Mouse (Mus musculus) lung, embryonic 16.5 days (tissue): ENCODE data around the gene Dnah14. TPM values are rescaled to one million over a fixed set of nuclear protein-coding genes. Genes with fewer than 3 reads are reported as not detected.
"Not testable (repeated sequence)": the region's sequence is repeated elsewhere in the genome, so short reads cannot be mapped to it uniquely, and the experiment has no call there.

Experiments
- ATAC-seq: fragments of 200-750 bp; cut with Nextera tagmentation; 2 replicates; pipeline ENCODE4 v1.8.0; 2017; ENCODE audit warnings: low read depth, mild to moderate bottlenecking, moderate library complexity
- H3K27ac ChIP-seq: fragments of 300-500 bp; sonication (generic); 2 replicates; pipeline ENCODE4 v1.5.1; 2014; ENCODE audit warnings: mild to moderate bottlenecking, control low read depth, low read length
- H3K27me3 ChIP-seq: fragments of 300-500 bp; sonication (generic); 2 replicates; pipeline ENCODE4 v1.6.1; 2014; ENCODE audit warnings: low read depth, low read length, mixed read lengths; ENCODE audit not compliant: control insufficient read depth, insufficient read depth
- H3K36me3 ChIP-seq: fragments of 300-500 bp; sonication (generic); 2 replicates; pipeline ENCODE4 v1.6.1; 2014; ENCODE audit warnings: low read length; ENCODE audit not compliant: control insufficient read depth, insufficient read depth
- H3K4me1 ChIP-seq: fragments of 300-500 bp; sonication (generic); replicated peaks from 2 replicates; pipeline ENCODE4 v1.6.1; 2014; ENCODE audit warnings: low read length, mixed read lengths; ENCODE audit not compliant: control insufficient read depth, insufficient read depth
- H3K4me2 ChIP-seq: fragments of 300-500 bp; sonication (generic); 2 replicates; pipeline ENCODE4 v1.6.1; 2014; ENCODE audit warnings: low read depth, low read length, control low read depth
- H3K4me3 ChIP-seq: fragments of 300-500 bp; sonication (generic); 2 replicates; pipeline ENCODE4 v1.5.1; 2014; ENCODE audit warnings: mild to moderate bottlenecking, low read length, control low read depth
- H3K9ac ChIP-seq: fragments of 300-500 bp; sonication (generic); 2 replicates; pipeline ENCODE4 v1.6.1; 2014; ENCODE audit warnings: low read length, control low read depth
- H3K9me3 ChIP-seq: fragments of 300-500 bp; sonication (generic); 2 replicates; pipeline ENCODE4 v1.6.1; 2016; ENCODE audit warnings: low read length; ENCODE audit not compliant: control insufficient read depth
- WGBS: fragments of 180-500 bp; shearing (Covaris S2); extraction: QIAGEN DNeasy Blood & Tissue Kit; methylation state at CpG from one replicate; pipeline ENCODE4 v1.1.7; 2014; 5-methylcytosine and 5-hydroxymethylcytosine counted together
- polyA plus RNA-seq: library from polyadenylated mRNA; unstranded; fragments of >200 nt; fragmentation: Nextera tagmentation; extraction: Ambion mirVana; gene quantifications from 2 replicates; pipeline ENCODE4 v1.2.1, GENCODE M21; 2015

Dnah14 gene
- polyA plus RNA-seq, 1 experiment from 2014 or later: 1.7 TPM

DNA sequence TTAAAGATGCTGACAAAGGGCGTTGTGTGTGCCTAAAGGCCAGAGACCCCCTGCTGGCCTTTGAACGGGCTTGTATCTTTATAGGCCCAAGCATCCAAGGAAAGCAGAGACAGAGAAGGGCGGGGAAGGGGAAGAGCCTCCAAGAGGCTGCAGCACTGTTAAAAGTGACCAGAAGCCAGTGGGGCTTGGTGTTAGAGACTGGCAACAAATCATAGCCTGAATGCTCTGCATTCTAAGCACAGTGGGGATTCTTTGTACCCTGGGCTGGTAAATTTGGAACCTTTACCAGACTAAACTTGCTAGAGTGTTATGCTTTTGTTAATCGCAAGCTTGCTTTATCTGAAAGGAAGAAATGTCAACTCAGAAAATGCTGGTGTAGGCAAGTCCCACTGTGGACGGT is 163.9 kb downstream of the Dnah14 start:
- Histone ChIP-seq H3K27me3 (no peaks in the 10 kb centered on the region), H3K27ac (no peak overlapping the region), H3K4me2 (no peak overlapping the region), H3K4me3 (no peak overlapping the region), H3K36me3 (no peaks in the 10 kb centered on the region), H3K9me3 (no peaks in the 10 kb centered on the region), H3K9ac (no peak overlapping the region), H3K4me1 (no peaks in the 10 kb centered on the region)
- 73% methylated on average over 5 of the region's 5 CpGs for WGBS
- ATAC-seq: no peak

DNA sequence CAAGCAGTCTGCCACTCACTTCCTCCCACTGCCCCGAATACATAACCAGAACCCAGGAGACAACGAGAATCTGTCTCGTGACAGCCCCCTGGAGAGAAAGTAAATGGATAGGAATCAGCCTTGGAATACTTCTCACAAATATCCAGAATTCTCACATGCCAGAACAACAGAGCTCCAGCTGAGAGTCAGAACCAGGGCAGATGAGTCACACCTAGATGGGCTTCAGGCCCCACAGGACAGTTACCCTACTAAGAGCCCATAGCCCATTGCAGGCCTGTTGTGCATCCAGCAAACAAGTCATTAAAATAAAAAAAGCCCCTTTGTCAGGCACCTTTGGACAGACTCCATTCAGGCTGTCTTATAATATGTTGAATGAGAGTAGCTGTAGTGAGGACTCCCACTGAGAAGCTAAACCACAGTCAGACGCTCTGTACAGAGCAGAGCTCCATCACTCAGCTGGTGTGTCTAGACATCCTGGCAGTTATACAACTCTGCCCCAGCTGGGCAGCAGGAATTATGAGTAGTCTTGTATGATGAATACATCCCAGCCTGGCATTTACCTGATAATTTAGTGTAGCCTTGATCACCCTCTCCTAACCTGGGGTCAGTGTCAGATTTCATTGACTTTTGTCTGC is 166.0 kb downstream of the Dnah14 start:
- Histone ChIP-seq H3K27ac (no peak overlapping the region), H3K36me3 (no peaks in the 10 kb centered on the region), H3K4me1 (no peaks in the 10 kb centered on the region), H3K4me3 (no peak overlapping the region), H3K4me2 (no peak overlapping the region), H3K27me3 (no peaks in the 10 kb centered on the region), H3K9ac (no peak overlapping the region), H3K9me3 (no peaks in the 10 kb centered on the region)
- ATAC-seq: no peak
- WGBS: 62% methylated on average over 4 of the region's 4 CpGs

DNA sequence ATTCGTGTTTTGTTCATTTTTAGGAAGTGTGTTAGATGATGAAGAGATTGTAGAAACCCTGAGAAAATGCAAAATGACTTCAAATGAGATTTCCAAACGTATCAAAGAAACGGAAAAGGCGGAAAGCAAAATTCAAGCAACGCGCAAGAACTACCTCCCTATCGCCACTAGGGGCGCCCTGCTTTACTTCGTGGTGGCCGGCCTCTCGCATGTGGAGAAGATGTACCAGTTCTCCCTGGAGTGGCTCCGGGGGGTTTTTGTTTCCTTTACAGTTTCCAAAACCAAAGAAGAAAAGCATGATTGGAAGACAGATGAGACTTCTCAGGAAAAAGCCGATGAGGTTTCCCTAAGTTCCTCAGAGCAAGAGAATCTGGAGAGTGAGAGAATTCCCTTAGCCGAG is 193.0 kb downstream of the Dnah14 start:
- Histone ChIP-seq H3K36me3 (no peaks in the 10 kb centered on the region), H3K4me1 (no peaks in the 10 kb centered on the region), H3K9me3 (no peaks in the 10 kb centered on the region), H3K4me2 (no peak overlapping the region), H3K27me3 (no peaks in the 10 kb centered on the region), H3K9ac (no peak overlapping the region), H3K4me3 (no peak overlapping the region), H3K27ac (no peak overlapping the region)
- no peak for ATAC-seq
- WGBS: 55% methylated on average over 14 of the region's 14 CpGs

DNA sequence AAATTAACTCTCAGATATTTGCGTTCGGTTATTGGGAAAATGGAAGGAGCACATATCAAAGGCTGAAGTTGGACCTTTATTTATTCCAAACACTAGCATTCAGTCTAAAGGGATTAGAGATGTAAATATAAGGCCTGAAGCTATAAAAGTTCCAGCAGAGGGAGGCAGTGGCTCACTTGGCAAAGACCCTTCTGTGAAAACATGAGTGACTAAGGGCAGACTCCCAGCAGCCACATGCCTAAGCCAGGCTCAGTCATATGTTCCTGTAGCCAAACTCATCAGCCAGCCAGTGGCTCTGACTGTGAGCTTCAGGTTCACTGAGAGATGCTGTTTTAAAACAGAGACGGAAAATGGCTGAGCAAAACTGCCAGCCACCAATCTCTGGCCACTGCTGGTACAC is 195.5 kb downstream of the Dnah14 start:
- H3K4me2 ChIP-seq: no peak overlapping the region
- no peak overlapping the region for H3K27ac ChIP-seq
- WGBS: 93% methylated on average over 3 of the region's 3 CpGs
- H3K4me1 ChIP-seq: no peaks in the 10 kb centered on the region
- no peak overlapping the region for H3K4me3 ChIP-seq
- no peaks in the 10 kb centered on the region for H3K36me3 ChIP-seq
- no peak for ATAC-seq
- no peaks in the 10 kb centered on the region for H3K9me3 ChIP-seq
- no peak overlapping the region for H3K9ac ChIP-seq
- no peaks in the 10 kb centered on the region for H3K27me3 ChIP-seq

DNA sequence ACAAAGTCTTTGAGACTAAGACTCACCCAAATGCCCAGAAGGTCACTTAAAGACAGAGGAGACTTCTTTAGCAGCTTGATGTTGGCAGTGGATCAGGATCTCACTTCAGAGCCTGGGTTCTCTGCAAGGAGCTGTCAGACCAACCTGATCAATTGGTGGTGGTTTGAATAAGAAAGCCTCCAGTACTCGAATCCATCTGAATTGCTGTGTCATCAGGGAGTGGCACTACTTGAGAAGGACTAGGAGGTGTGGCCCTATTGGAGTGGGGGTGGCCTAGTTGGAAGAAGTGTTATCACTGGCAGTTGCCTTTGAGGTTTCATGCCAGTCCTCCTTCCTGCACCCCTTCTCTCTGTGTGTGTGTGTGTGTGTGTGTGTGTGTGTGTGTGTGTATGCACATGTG is 200.2 kb downstream of the Dnah14 start:
- H3K27me3 ChIP-seq: no peaks in the 10 kb centered on the region
- no peaks in the 10 kb centered on the region for H3K36me3 ChIP-seq
- ATAC-seq: no peak
- H3K27ac ChIP-seq: no peak overlapping the region
- WGBS: 58% methylated on average over 1 of the region's 1 CpGs
- no peaks in the 10 kb centered on the region for H3K9me3 ChIP-seq
- no peak overlapping the region for H3K4me3 ChIP-seq
- H3K4me2 ChIP-seq: no peak overlapping the region
- no peaks in the 10 kb centered on the region for H3K4me1 ChIP-seq
- no peak overlapping the region for H3K9ac ChIP-seq

DNA sequence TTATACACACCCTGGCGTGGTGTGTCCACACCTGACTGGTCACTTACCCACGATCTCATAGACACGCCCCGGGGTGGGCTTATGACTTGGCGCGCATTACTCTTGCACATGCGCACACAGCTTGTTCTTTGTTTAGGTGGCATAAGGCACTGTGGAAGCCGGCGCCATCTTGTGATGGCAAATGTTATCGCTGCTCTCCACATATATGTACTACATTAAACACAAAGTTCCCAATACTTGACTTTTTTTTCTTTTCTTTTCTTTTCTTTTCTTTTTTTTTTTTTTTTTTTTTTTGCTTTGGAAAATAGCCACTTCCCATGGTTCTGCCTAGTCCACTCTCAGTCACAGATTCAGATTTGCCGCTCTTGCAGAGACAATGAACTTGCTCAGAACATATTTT is 206.2 kb downstream of the Dnah14 start:
- WGBS: 92% methylated on average over 11 of the region's 11 CpGs
- not testable (repeated sequence) for H3K4me3 ChIP-seq, H3K36me3 ChIP-seq, H3K27ac ChIP-seq, H3K4me1 ChIP-seq, ATAC-seq, H3K9me3 ChIP-seq, H3K27me3 ChIP-seq, H3K9ac ChIP-seq, H3K4me2 ChIP-seq

DNA sequence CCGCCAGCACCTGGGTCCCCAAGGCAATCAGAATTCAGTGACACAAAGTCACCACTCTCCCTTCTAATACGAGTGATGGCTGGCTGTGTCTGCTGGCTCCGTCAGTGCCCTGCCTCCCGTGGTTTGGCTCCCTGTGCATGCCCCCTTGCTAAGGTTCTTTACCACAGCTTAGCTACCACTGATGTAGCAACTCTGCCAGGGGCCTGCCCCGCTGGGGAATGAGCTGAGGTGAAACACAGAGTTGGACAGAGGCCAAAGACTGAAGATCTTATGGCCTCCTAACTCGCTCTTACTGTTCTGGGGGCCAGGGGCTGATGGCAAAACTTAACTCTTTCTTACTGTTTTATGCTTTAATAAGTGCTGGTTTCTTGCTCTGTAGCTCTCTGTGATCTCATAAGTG is 213.6 kb downstream of the Dnah14 start:
- peaks cover 12% of the 10 kb centered on the region for H3K4me1 ChIP-seq
- no peaks in the 10 kb centered on the region for H3K36me3 ChIP-seq
- H3K27me3 ChIP-seq: no peaks in the 10 kb centered on the region
- H3K9me3 ChIP-seq: 0 out of 2 replicates have a peak, but pooled peaks cover 3% of the 10 kb centered on the region
- ATAC-seq: no peak
- H3K4me2 ChIP-seq: no peak overlapping the region
- 22% methylated on average over 6 of the region's 6 CpGs for WGBS
- H3K27ac ChIP-seq: 0 out of 2 replicates have a peak overlapping the region, but pooled peaks have one; percentile 12
- no peak overlapping the region for H3K9ac ChIP-seq
- no peak overlapping the region for H3K4me3 ChIP-seq

DNA sequence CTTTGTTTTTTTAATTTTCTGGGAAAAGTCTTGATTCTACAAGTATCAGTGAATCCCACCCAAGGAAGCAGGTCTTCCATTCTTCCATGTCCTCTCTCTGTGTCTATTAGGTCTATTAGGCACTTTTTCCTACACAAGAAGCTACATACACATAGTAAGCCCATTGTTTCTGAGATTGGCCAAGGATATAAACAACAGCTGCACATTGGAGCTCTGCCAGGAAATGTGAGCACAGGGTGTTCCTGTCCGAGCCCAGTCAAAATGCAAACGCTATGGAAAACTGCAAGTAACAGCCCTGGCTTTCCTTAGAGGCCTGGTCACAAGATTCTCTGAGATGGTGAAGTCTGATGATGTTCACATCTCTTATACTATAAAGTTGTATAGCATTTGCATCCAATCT is 217.2 kb downstream of the Dnah14 start:
- no peak overlapping the region for H3K4me3 ChIP-seq
- WGBS: 13% methylated on average over 2 of the region's 2 CpGs
- no peaks in the 10 kb centered on the region for H3K9me3 ChIP-seq
- H3K27me3 ChIP-seq: no peaks in the 10 kb centered on the region
- peak; percentile 96 for ATAC-seq
- H3K36me3 ChIP-seq: no peaks in the 10 kb centered on the region
- no peak overlapping the region for H3K9ac ChIP-seq
- peak overlapping the region; percentile 81 for H3K27ac ChIP-seq
- no peak overlapping the region for H3K4me2 ChIP-seq
- H3K4me1 ChIP-seq: peaks cover 12% of the 10 kb centered on the region

DNA sequence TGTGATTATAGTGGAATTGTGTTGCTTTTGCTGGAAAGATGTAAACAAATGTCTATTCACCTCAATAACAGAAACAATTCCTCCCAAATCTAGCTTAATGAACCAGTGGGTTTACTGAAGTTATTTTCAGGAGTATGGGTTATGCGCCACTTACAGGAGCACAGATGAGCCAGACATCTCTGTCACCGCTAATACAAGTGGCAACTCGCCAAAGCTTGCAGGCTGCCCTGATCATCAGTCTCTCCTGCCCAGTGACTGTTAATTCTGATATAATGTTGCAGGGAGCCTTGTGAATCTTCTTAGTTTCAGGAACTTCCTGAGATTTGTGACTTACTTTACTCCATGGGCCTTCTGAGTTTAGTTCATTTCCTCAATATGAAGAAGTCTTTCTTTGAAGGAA is 223.6 kb downstream of the Dnah14 start:
- Histone ChIP-seq H3K9me3 (no peaks in the 10 kb centered on the region), H3K4me3 (no peak overlapping the region), H3K4me2 (no peak overlapping the region), H3K36me3 (no peaks in the 10 kb centered on the region), H3K9ac (no peak overlapping the region), H3K27me3 (no peaks in the 10 kb centered on the region), H3K27ac (no peak overlapping the region), H3K4me1 (no peaks in the 10 kb centered on the region; the same call in 1 of the 2 replicates)
- no peak for ATAC-seq
- 79% methylated on average over 3 of the region's 3 CpGs for WGBS

DNA sequence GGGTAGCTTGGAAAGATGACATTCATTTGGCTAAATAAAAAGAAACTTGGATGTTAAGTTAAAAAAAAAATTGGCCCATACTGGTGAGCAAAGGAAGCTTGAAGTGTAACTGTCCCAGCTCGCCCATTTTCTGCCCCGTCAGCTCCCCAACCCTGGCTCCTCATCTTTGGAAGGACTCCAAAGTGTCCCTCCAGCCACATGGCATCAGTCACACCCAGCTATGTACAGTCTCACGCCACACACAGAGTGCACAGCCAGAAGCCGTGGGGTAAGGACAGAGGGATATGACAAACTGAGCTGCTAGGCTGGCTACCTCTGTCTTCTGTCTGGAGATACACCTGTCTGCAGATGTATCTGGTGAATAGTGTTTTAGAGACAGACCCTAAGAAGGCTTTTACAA is 224.3 kb downstream of the Dnah14 start:
- Histone ChIP-seq H3K27ac (no peak overlapping the region), H3K9me3 (no peaks in the 10 kb centered on the region), H3K9ac (no peak overlapping the region)

More for the DNA sequence above, 224.3 kb downstream of the Dnah14 start:
- no peak overlapping the region for H3K4me3 ChIP-seq
- H3K4me1 ChIP-seq: no peaks in the 10 kb centered on the region; the same call in 1 of the 2 replicates
- H3K36me3 ChIP-seq: no peaks in the 10 kb centered on the region
- H3K27me3 ChIP-seq: no peaks in the 10 kb centered on the region
- 60% methylated on average over 4 of the region's 4 CpGs for WGBS
- ATAC-seq: peak; percentile 79
- no peak overlapping the region for H3K4me2 ChIP-seq
